In genomic region chr3:64756145-64756544, GRCm38 (mm10) we compare ENCODE assay signal across 21 mouse cellular contexts.
A peak's percentile ranks its signal among the peaks of the same experiment; 100 is the strongest.
DNase-seq lines count a peak whose midpoint lies in the region; ATAC-seq and TF ChIP-seq lines count a peak whose summit lies in the region.
"Had no signal": no experiment of that assay in that cellular context is flagged by ENCODE, and none has a peak within 500 bp of the region (broad histone marks: within the 10 kb centered on the region; RNA-seq: fewer than 3 reads in every experiment).

No protein-coding gene starts in this region.

- DNase-seq in forebrain, postnatal 0 days: peak; percentile 29
- peak; percentile 43 to 55 for DNase-seq in frontal cortex, postnatal 36 days (ENCODE audit: low spot score in 2 of 2)
- DNase-seq in layer of hippocampus, postnatal 14 days (ENCODE audit: low spot score in 2 of 2): peak; percentile 9 to 71
- DNase-seq in right cerebral cortex, postnatal 25 days: peak; percentile 27
- DNase-seq in heart, adult 11 months: no peak
- no peak for DNase-seq in heart, postnatal 10 days
- no peak for DNase-seq in natural killer cell, adult 2 months (ENCODE audit: low spot score in 2 of 2)
- DNase-seq: adrenal gland, postnatal 14 days; cerebellum, adult 2 months; embryo, embryonic 11 days; gastrocnemius, adult 2 months; heart, adult 2 months; heart, postnatal 14 days; lung, postnatal 14 days had no signal

- H3K4me3 ChIP-seq in forebrain, postnatal 0 days (ENCODE audit: low read depth, low read length): no peak overlapping the region
- H3K4me3 ChIP-seq in forebrain, embryonic 16.5 days (replicated peaks; ENCODE audit: low read length): no peak overlapping the region
- H3K4me3 ChIP-seq: embryonic facial prominence, embryonic 15.5 days; forebrain, embryonic 10.5 days; gastrocnemius, adult 2 months; heart, adult 2 months; intestine, embryonic 15.5 days; liver, embryonic 15.5 days; neural tube, embryonic 12.5 days had no signal

- H3K27ac ChIP-seq in forebrain, postnatal 0 days (ENCODE audit: low read depth, low read length): no peak overlapping the region
- no peak overlapping the region for H3K27ac ChIP-seq in forebrain, embryonic 16.5 days (ENCODE audit: low read length)
- H3K27ac ChIP-seq: embryonic facial prominence, embryonic 15.5 days; forebrain, embryonic 10.5 days; gastrocnemius, adult 2 months; heart, adult 2 months; hindbrain, embryonic 14.5 days; intestine, embryonic 15.5 days; liver, embryonic 15.5 days; neural tube, embryonic 12.5 days had no signal

- intact Hi-C loops in heart, postnatal 10 days (cut with DNase I): no loop called here

- TF ChIP-seq CTCF in forebrain, postnatal 0 days (IDR thresholded peaks at IDR 0.05; ENCODE audit: low read depth): no peak

- no peaks in the 10 kb centered on the region for H3K27me3 ChIP-seq in forebrain, postnatal 0 days (ENCODE audit: insufficient read depth, low read length)
- H3K27me3 ChIP-seq in forebrain, embryonic 16.5 days (replicated peaks; ENCODE audit: control insufficient read depth, insufficient read depth, low read length): no peaks in the 10 kb centered on the region
- H3K27me3 ChIP-seq: embryonic facial prominence, embryonic 15.5 days; intestine, embryonic 15.5 days; liver, embryonic 15.5 days; neural tube, embryonic 12.5 days had no signal

- peak; percentile 78 for ATAC-seq in forebrain, postnatal 0 days
- no peak for ATAC-seq in forebrain, embryonic 16.5 days
- ATAC-seq: intestine, embryonic 15.5 days had no signal

- H3K9ac ChIP-seq in forebrain, postnatal 0 days: no peak overlapping the region
- no peak overlapping the region for H3K9ac ChIP-seq in forebrain, embryonic 16.5 days (replicated peaks; ENCODE audit: low read depth, low read length)
- H3K9ac ChIP-seq: embryonic facial prominence, embryonic 15.5 days; hindbrain, embryonic 14.5 days; intestine, embryonic 15.5 days; liver, embryonic 15.5 days; neural tube, embryonic 12.5 days had no signal

- no peaks in the 10 kb centered on the region for H3K4me1 ChIP-seq in forebrain, postnatal 0 days (ENCODE audit: insufficient read depth)
- no peaks in the 10 kb centered on the region for H3K4me1 ChIP-seq in forebrain, embryonic 16.5 days (replicated peaks; ENCODE audit: control insufficient read depth, insufficient read depth, low read length)
- H3K4me1 ChIP-seq: embryonic facial prominence, embryonic 15.5 days; forebrain, embryonic 10.5 days; intestine, embryonic 15.5 days; liver, embryonic 15.5 days; neural tube, embryonic 12.5 days had no signal

- 75% methylated on average over 2 of the region's 2 CpGs for WGBS in forebrain, postnatal 0 days
- 86% methylated on average over 2 of the region's 2 CpGs for WGBS in forebrain, embryonic 16.5 days

- no peaks in the 10 kb centered on the region for H3K9me3 ChIP-seq in forebrain, postnatal 0 days (ENCODE audit: low read length)
- no peaks in the 10 kb centered on the region for H3K9me3 ChIP-seq in forebrain, embryonic 16.5 days (ENCODE audit: control insufficient read depth, low read length)
- H3K9me3 ChIP-seq: embryonic facial prominence, embryonic 15.5 days; intestine, embryonic 15.5 days; liver, embryonic 15.5 days had no signal

- H3K36me3 ChIP-seq in forebrain, postnatal 0 days (ENCODE audit: insufficient read depth): no peaks in the 10 kb centered on the region
- no peaks in the 10 kb centered on the region for H3K36me3 ChIP-seq in forebrain, embryonic 16.5 days (ENCODE audit: control insufficient read depth, insufficient read depth)
- H3K36me3 ChIP-seq: embryonic facial prominence, embryonic 15.5 days; forebrain, embryonic 10.5 days; intestine, embryonic 15.5 days; liver, embryonic 15.5 days; neural tube, embryonic 12.5 days had no signal

- H3K4me2 ChIP-seq in forebrain, postnatal 0 days (ENCODE audit: low read depth): no peak overlapping the region
- H3K4me2 ChIP-seq in forebrain, embryonic 16.5 days (ENCODE audit: low read length): no peak overlapping the region
- H3K4me2 ChIP-seq: embryonic facial prominence, embryonic 15.5 days; hindbrain, embryonic 14.5 days; intestine, embryonic 15.5 days; liver, embryonic 15.5 days; neural tube, embryonic 12.5 days had no signal

Comparison
In these comparisons a context has a peak if more than half of its experiments do, and no peak if none do; other contexts are left out.
1. DNase-seq: peak in forebrain, postnatal 0 days (single experiment), frontal cortex, postnatal 36 days (2 of 2), layer of hippocampus, postnatal 14 days (2 of 2) and right cerebral cortex, postnatal 25 days (single experiment); none in heart, adult 11 months (single experiment), heart, postnatal 10 days (0 of 2) and natural killer cell, adult 2 months (0 of 2).